Mouse (Mus musculus) neural tube, embryonic 15.5 days (tissue): ENCODE results near the gene Cfl2. TPM values are rescaled to one million over a fixed set of nuclear protein-coding genes. Genes with fewer than 3 reads are reported as not detected.
"Not testable (repeated sequence)": the region's sequence is repeated elsewhere in the genome, so short reads cannot be mapped to it uniquely, and the experiment has no call there.

Experiments used
- ATAC-seq: fragments of 200-750 bp; cut with Nextera tagmentation; 2 replicates; pipeline ENCODE4 v1.8.0; 2017; ENCODE audit warnings: mild to moderate bottlenecking, moderate TSS enrichment, moderate library complexity; ENCODE audit not compliant: low FRiP score
- H3K27ac ChIP-seq: fragments of 300-500 bp; sonication (generic); replicated peaks from 2 replicates; pipeline ENCODE4 v1.5.1; 2015; ENCODE audit warnings: mild to moderate bottlenecking, inconsistent platforms
- H3K27me3 ChIP-seq: fragments of 300-500 bp; sonication (generic); replicated peaks from 2 replicates; pipeline ENCODE4 v1.6.1; 2015; ENCODE audit warnings: inconsistent platforms
- H3K36me3 ChIP-seq: fragments of 300-500 bp; sonication (generic); 2 replicates; pipeline ENCODE4 v1.6.1; 2015; ENCODE audit warnings: inconsistent platforms
- H3K4me1 ChIP-seq: fragments of 300-500 bp; sonication (generic); 2 replicates; pipeline ENCODE4 v1.6.1; 2015; ENCODE audit warnings: inconsistent platforms
- H3K4me2 ChIP-seq: fragments of 300-500 bp; sonication (generic); 2 replicates; pipeline ENCODE4 v1.6.1; 2015; ENCODE audit warnings: inconsistent platforms, mild to moderate bottlenecking, moderate library complexity
- H3K4me3 ChIP-seq: fragments of 300-500 bp; sonication (generic); replicated peaks from 2 replicates; pipeline ENCODE4 v1.5.1; 2015; ENCODE audit warnings: mild to moderate bottlenecking, inconsistent platforms
- H3K9ac ChIP-seq: fragments of 300-500 bp; sonication (generic); replicated peaks from 2 replicates; pipeline ENCODE4 v1.6.1; 2015; ENCODE audit warnings: mild to moderate bottlenecking, inconsistent platforms
- H3K9me3 ChIP-seq: fragments of 300-500 bp; sonication (generic); replicated peaks from 2 replicates; pipeline ENCODE4 v1.6.1; 2016; ENCODE audit warnings: inconsistent platforms
- WGBS: fragments of 180-500 bp; shearing (Covaris S2); methylation state at CpG from one replicate; pipeline ENCODE4 v1.1.7; 2015; ENCODE audit warnings: mixed read lengths; 5-methylcytosine and 5-hydroxymethylcytosine counted together
- polyA plus RNA-seq: library from polyadenylated mRNA; unstranded; fragments of >200 nt; fragmentation: Nextera tagmentation; extraction: Ambion mirVana; gene quantifications from 2 replicates; pipeline ENCODE4 v1.2.1, GENCODE M21; 2015

Gene Cfl2
- 294 and 346 TPM in 2 replicates for polyA plus RNA-seq

DNA sequence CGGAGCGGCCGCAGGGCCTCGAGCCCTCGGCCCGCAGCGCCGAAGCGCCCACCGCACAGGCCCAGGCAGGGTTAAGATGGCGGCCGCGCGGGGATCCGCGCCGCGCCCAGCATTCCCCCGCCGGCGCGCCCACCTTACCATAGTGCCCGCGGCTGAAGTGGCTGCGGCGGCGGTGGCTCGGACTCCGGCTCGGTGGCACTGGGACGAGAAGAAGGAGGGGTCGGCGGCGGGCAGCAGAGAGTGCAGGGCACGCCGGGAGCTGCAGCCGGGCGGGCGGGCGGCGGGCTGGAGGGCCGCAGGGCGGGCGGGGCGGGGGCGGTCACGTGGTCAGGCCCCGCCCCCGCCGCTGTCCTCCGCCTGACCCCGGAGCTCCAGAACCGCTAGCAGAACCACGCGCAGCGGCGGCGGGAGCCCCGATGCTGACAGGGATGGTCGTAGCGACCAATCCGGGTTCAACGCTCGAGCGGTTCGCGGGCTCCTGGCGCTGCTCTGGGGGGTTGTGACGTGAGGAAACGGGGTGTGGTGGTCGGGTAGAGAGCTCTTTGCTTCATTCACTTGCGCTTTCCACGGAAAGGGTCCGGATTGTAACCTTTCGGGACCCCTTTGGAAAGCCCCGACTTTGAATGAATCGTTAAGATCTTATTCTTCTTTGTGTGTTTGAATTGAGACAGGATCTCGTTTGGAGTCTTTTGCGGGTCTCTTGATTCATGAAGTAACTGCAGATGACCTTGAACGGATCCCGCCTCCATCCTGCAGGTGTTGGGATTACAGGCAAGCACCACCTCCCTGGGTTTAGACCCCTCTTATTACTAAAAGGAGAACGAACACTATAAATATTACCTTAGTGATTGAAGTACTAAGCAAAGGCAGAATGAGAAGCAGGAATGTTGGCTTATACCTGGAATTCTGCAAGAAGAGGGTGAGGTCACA, at the start of gene Cfl2:
Gene Cfl2, minus strand, starts transcription at position 272 of the 930 bp plus-strand sequence.
- Histone ChIP-seq H3K27me3 (no peaks in the 10 kb centered on the region), H3K27ac (peak within 1 kb of the TSS; percentile 99), H3K9me3 (no peaks in the 10 kb centered on the region), H3K4me1 (peaks cover 21% of the 10 kb centered on the region), H3K4me2 (peak within 1 kb of the TSS; percentile 58), H3K9ac (peak within 1 kb of the TSS; percentile 98), H3K4me3 (peak within 1 kb of the TSS; percentile 91), H3K36me3 (peaks cover 4% of the 10 kb centered on the region)
- WGBS = under 1% methylated on average over 66 of the region's 82 CpGs
- peak; percentile 93 for ATAC-seq

DNA sequence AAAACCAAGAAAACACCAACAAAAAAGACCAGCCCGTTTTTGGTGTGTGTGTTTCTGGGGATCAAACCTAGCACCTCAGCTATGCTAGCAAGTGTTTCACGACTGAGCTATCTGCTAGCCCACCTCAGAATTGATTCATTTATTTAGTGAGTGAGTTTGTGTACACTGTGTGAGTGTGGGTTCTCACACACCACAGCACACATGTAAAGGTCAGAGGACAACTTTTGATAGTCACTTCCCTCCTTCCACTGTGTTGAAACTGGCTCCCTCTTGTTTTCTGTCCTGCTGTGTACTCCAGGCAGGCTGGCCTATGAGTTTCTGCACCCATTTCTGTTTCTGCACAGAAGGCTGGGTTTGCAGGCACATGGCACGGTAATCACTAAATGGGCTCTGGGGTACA, 47.7 kb upstream of the Cfl2 start:
- Histone ChIP-seq H3K4me2 (no peak overlapping the region), H3K9ac (no peak overlapping the region), H3K27me3 (no peaks in the 10 kb centered on the region), H3K4me1 (no peaks in the 10 kb centered on the region), H3K27ac (no peak overlapping the region), H3K4me3 (no peak overlapping the region), H3K36me3 (peaks cover 19% of the 10 kb centered on the region; the same call in 1 of the 2 replicates), H3K9me3 (no peaks in the 10 kb centered on the region)
- no peak for ATAC-seq
- 96% methylated on average over 3 of the region's 3 CpGs for WGBS

DNA sequence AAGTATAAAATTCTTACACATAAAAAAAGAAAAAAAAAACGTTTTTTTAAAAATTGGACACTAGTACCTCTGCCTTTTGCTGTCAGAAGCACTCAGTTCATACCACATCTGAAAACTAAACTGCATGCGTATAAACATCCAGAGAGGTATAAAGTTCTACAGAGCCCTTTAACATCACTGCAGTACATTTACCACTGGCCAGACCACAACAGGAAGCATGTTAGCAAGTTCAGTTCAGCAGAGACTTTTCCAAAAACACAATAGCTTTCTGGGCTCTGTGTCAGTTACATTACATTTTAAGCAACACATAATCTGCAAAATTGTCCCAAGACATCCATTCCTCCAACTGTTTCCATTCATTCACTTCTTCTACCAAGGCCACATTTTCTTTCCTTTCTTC, 29.9 kb upstream of the Cfl2 start:
- 61% methylated on average over 2 of the region's 2 CpGs for whole genome bisulfite sequencing
- ATAC-seq, H3K4me1 ChIP-seq: not testable (repeated sequence)

DNA sequence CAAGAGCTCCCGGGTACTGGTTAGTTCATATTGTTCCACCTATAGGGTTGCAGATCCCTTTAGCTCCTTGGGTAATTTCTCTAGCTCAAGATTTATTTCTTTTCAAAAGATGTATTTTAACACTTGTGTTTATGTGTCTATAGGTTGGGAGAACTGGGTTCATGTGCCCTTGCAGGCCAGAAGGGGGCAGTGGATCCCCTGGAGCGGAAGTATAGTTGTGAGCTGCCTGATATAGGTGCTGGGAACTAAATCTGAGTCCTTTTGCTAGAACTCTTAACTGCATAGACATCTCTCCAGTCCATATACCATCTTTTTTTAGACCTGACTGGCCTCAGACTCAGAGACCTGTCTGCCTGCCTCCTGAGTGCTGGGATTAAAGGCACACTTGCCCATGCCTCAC, 27.7 kb upstream of the Cfl2 start:
- no peak overlapping the region for H3K4me2 ChIP-seq
- no peaks in the 10 kb centered on the region for H3K27me3 ChIP-seq
- 100% methylated on average over 2 of the region's 2 CpGs for WGBS
- H3K9me3 ChIP-seq = no peaks in the 10 kb centered on the region
- H3K27ac ChIP-seq = no peak overlapping the region
- no peak overlapping the region for H3K4me3 ChIP-seq
- no peaks in the 10 kb centered on the region for H3K36me3 ChIP-seq
- no peak for ATAC-seq
- H3K4me1 ChIP-seq = no peaks in the 10 kb centered on the region
- no peak overlapping the region for H3K9ac ChIP-seq

More for the DNA sequence above, 29.9 kb upstream of the Cfl2 start:
- not testable (repeated sequence) for H3K27me3 ChIP-seq, H3K4me2 ChIP-seq, H3K36me3 ChIP-seq, H3K27ac ChIP-seq, H3K4me3 ChIP-seq, H3K9me3 ChIP-seq, H3K9ac ChIP-seq

DNA sequence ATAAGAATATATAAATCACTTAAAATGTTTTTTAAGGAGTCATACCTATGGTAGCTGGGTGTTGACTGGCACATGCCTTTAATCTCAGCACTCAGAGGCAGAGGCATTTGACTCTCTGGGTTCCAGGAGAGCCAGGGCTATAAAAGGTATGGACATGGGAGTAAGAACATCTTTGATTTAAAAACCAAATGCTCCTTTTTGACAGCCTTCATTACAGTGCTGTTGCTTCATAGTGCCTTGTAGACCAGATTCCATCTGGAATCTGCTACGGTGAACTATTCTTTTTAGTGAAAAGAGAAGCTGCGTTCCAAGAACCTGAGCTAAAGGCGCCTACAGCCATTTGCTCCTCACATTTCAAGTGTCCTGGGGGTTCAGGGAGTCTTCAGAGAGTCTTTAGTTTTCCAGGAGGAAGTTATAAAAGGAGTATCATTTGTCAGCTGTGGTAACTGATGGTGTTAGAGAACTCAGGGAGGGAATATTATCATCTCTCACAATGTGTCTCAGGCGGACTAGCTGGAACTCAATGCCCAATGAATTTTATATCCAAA, 25.0 kb upstream of the Cfl2 start:
- no peak overlapping the region for H3K27ac ChIP-seq
- H3K4me2 ChIP-seq = no peak overlapping the region
- no peak overlapping the region for H3K9ac ChIP-seq
- H3K9me3 ChIP-seq = no peaks in the 10 kb centered on the region
- no peak for ATAC-seq
- H3K4me1 ChIP-seq = no peaks in the 10 kb centered on the region
- H3K36me3 ChIP-seq = no peaks in the 10 kb centered on the region
- H3K27me3 ChIP-seq = no peaks in the 10 kb centered on the region
- H3K4me3 ChIP-seq = no peak overlapping the region
- 74% methylated on average over 4 of the region's 4 CpGs for WGBS

DNA sequence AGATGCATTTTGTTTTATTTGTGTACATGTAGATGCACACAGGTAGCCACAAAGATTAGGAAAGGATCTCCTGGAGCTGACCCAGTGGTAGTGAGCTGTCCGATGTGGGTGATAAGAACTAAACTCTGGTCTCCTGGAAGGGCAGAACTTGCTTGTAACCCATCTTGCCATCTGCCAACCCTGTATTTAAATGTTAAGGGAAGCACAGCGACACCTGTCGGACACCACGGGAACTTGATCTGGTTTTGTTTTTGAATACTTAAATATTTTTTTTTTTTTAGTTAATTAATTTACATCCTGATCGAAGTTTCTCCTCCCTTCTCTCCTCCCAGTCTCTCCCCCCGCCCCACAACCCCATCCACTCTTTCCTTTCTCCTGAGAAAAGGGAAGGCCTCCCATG, 17.0 kb upstream of the Cfl2 start:
- no peak overlapping the region for H3K4me2 ChIP-seq
- H3K36me3 ChIP-seq = no peaks in the 10 kb centered on the region
- no peak overlapping the region for H3K9ac ChIP-seq
- ATAC-seq = no peak
- no peaks in the 10 kb centered on the region for H3K4me1 ChIP-seq
- no peak overlapping the region for H3K27ac ChIP-seq
- H3K27me3 ChIP-seq = no peaks in the 10 kb centered on the region
- H3K9me3 ChIP-seq = no peaks in the 10 kb centered on the region
- no peak overlapping the region for H3K4me3 ChIP-seq
- WGBS = 9% methylated on average over 5 of the region's 6 CpGs

DNA sequence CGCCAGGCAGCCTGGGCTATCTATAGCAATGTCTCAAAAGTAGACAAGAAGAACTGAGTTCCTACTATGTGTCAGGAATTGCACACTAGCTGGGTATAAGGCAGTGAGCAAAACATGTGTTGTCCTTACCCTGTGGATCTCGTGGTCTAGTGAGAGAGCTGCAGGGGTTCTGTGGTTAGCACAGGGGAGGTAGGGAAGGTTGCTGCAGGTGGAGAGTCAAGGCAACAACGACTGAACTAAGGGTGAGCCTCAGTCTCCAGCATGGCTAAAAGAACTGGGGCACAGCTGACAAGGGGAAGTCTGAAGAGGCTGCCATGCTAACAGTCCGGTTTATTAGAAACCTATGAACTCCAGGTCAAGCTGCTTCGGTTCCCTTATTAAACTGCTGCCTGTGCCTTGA, 16.5 kb upstream of the Cfl2 start:
- no peaks in the 10 kb centered on the region for H3K4me1 ChIP-seq
- 84% methylated on average over 5 of the region's 5 CpGs for WGBS

DNA sequence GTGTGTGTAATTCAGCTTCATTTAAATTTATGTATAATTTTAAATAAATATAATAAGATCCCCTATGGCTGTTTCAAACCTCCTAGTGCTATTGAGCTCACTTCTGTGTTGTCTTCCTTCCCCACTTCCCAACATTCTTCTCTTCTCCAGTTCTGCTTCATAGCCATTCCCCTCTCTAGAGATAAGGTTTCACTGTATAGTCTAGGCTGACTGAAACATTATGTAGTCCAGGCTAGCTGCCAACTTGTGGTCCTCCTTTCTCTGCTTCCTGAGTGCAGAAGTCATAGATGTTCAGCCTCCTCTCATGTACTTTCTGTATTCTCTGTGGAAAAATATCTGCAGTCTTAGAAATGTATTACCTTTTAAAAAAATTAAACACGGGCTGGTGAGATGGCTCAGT, 15.2 kb upstream of the Cfl2 start:
- ATAC-seq = no peak
- Histone ChIP-seq H3K27me3 (no peaks in the 10 kb centered on the region), H3K4me3 (no peak overlapping the region), H3K4me2 (no peak overlapping the region), H3K4me1 (no peaks in the 10 kb centered on the region), H3K9ac (no peak overlapping the region), H3K36me3 (no peaks in the 10 kb centered on the region), H3K9me3 (no peaks in the 10 kb centered on the region), H3K27ac (no peak overlapping the region)
- WGBS = 91% methylated on average over 1 of the region's 1 CpGs

More for the DNA sequence above, 16.5 kb upstream of the Cfl2 start:
- Histone ChIP-seq H3K4me2 (no peak overlapping the region), H3K4me3 (no peak overlapping the region), H3K27me3 (no peaks in the 10 kb centered on the region), H3K9ac (no peak overlapping the region), H3K9me3 (no peaks in the 10 kb centered on the region), H3K36me3 (no peaks in the 10 kb centered on the region), H3K27ac (no peak overlapping the region)
- ATAC-seq = no peak

DNA sequence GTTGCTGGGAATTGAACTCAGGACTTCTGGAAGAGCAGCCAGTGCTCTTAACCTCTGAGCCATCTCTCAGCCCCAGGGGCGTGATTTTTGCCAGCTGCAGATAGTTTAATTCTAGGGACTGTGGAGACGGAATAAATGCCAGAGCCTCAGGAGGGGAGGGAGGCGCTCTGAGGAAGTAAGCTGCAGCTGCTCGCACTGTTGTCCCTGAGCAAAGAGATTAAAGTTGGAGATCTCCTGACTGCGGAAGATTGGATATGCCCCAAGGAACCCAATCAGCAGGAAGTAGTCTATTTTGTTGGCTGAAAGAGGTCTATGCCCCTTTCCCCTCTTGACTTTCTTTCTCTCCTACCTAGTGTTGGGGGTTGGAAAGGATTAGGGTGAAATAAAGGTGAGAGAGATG, 14.2 kb upstream of the Cfl2 start:
- WGBS = 44% methylated on average over 5 of the region's 5 CpGs
- no peak for ATAC-seq

DNA sequence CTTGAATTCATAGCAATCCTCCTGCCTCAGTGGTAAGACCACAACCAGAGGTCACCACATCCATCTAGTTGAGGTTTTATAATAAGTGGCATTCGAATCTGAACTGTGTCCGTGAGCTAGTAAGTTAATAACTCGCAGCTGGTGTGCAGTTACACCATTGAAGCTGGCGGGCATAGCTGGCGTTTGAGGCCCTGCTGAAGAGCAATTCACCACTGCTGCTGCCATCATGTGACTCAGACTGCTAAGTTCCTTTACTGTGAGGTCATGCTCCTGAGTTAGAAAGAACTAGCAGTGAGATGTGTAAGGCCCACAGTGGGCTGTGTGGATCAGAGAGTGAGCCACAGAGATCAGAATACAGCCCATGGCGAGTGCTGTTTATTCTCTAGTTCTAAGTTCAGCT, 12.0 kb upstream of the Cfl2 start:
- H3K36me3 ChIP-seq = no peaks in the 10 kb centered on the region
- H3K4me1 ChIP-seq = no peaks in the 10 kb centered on the region
- no peaks in the 10 kb centered on the region for H3K27me3 ChIP-seq
- H3K9ac ChIP-seq = no peak overlapping the region
- ATAC-seq = no peak
- no peak overlapping the region for H3K4me2 ChIP-seq
- 70% methylated on average over 6 of the region's 6 CpGs for WGBS
- H3K9me3 ChIP-seq = no peaks in the 10 kb centered on the region
- no peak overlapping the region for H3K27ac ChIP-seq
- no peak overlapping the region for H3K4me3 ChIP-seq

More for the DNA sequence above, 14.2 kb upstream of the Cfl2 start:
- H3K36me3 ChIP-seq = no peaks in the 10 kb centered on the region
- no peaks in the 10 kb centered on the region for H3K9me3 ChIP-seq
- H3K4me1 ChIP-seq = no peaks in the 10 kb centered on the region
- no peaks in the 10 kb centered on the region for H3K27me3 ChIP-seq
- H3K4me3 ChIP-seq = no peak overlapping the region
- H3K4me2 ChIP-seq = no peak overlapping the region
- no peak overlapping the region for H3K9ac ChIP-seq
- H3K27ac ChIP-seq = no peak overlapping the region

DNA sequence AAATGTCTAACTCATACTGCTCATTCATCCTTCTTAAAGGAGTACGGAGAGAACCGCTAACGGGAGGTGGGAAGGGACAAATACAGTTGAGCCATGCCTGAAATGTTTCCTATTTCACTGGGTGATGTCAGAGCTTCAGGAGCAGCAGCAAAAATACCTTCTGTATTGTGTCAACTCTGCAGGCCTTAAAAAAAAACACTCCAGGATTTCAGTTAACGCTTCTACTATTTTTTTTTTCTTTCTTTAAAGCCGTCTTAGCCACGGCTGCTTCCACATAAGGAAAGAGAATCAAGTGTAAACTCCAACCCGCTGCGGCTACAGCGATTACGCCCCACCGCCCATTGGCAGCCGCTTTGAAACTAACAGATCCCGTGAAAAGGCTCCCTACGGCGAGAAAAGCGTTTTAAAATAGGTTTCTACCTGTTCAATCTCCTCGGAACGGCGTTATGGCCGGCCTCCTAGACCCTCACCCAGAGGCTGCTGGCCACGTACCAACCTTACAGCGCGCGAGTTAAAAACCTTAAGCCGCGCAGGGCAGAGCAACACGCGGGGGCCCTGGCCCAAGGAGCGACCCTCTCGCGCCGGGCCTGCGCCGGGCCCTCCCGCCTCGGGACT, 579 bp downstream of the Cfl2 start:
- H3K4me1 ChIP-seq = peaks cover 21% of the 10 kb centered on the region
- peak overlapping the region; percentile 98 for H3K9ac ChIP-seq
- H3K4me2 ChIP-seq = peak overlapping the region; percentile 58
- H3K27me3 ChIP-seq = no peaks in the 10 kb centered on the region
- H3K9me3 ChIP-seq = no peaks in the 10 kb centered on the region
- WGBS = under 1% methylated on average over 35 of the region's 36 CpGs
- H3K36me3 ChIP-seq = peaks cover 12% of the 10 kb centered on the region
- ATAC-seq = peak; percentile 83
- peak overlapping the region; percentile 91 for H3K4me3 ChIP-seq
- peak overlapping the region; percentile 99 for H3K27ac ChIP-seq

DNA sequence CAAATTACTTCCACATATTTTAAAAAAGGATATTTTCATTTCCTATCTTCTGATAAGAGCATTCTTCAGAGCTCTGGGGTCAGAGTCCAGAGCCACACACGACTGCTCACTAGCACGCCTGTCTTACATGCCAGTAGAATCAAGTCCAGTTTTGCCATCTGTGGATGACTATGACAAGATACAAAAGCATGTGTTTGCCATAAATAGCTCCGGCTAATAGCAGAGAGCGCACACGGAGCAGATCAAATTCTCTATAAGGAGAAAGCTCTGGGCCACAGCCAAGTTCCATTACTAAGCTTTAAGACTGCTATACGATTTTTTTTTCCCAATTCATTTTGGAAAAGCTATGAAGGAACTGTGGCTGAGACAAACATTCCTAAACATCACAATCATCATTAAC, 3.1 kb downstream of the Cfl2 start:
- no peak overlapping the region for H3K9ac ChIP-seq
- no peaks in the 10 kb centered on the region for H3K27me3 ChIP-seq
- H3K4me1 ChIP-seq = peaks cover 21% of the 10 kb centered on the region
- ATAC-seq = no peak
- peak overlapping the region; percentile 29 for H3K4me2 ChIP-seq
- WGBS = 39% methylated on average over 6 of the region's 6 CpGs
- peaks cover 25% of the 10 kb centered on the region for H3K36me3 ChIP-seq
- H3K27ac ChIP-seq = no peak overlapping the region
- no peak overlapping the region for H3K4me3 ChIP-seq
- no peaks in the 10 kb centered on the region for H3K9me3 ChIP-seq
